Mouse (Mus musculus): ENCODE data around the gene Sohlh2. TPM values are rescaled to one million over a fixed set of nuclear protein-coding genes. Genes with fewer than 3 reads are reported as not detected.
"Not testable (repeated sequence)": the region's sequence is repeated elsewhere in the genome, so short reads cannot be mapped to it uniquely, and the experiment has no call there.

The Sohlh2 gene
- polyA plus RNA-seq, 1 experiment from 2014 or later = not detected

DNA sequence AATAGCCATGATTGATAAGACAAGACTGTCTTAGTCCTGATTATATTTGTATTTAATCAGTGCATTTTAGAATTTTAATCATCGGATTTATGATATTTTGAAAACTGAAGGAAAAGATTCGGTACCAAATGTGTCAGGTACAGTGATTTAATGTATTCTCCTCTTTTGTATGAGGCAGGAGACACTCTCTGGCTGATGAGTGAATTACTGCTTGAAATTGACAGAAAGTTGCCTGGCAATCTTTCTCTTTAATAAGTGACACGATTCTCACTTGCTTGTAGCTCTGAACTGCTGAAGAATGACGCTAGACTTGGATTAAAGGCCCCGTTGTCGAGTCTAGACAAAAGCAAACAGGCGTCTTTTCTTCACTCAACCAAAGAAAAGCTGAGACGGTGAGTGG lies 13.0 kb downstream of the Sohlh2 start:
- no peak for ATAC-seq (ENCODE audit: insufficient number of reproducible peaks, insufficient read depth, low FRiP score, low read depth)
- H3K4me2 ChIP-seq (replicated peaks; ENCODE audit: low read depth, low read length) = no peak overlapping the region
- H3K4me1 ChIP-seq (ENCODE audit: control insufficient read depth, insufficient read depth, low read length) = no peaks in the 10 kb centered on the region
- no peak overlapping the region for H3K4me3 ChIP-seq (ENCODE audit: low read depth, low read length)
- H3K27me3 ChIP-seq (ENCODE audit: control insufficient read depth, insufficient read depth, low read length) = no peaks in the 10 kb centered on the region
- WGBS = 83% methylated on average over 8 of the region's 8 CpGs
- no peaks in the 10 kb centered on the region for H3K9me3 ChIP-seq (ENCODE audit: control insufficient read depth, low read depth, low read length)
- no peak overlapping the region for H3K9ac ChIP-seq (replicated peaks; ENCODE audit: low read depth, low read length)
- H3K36me3 ChIP-seq (ENCODE audit: control insufficient read depth, insufficient read depth, low read length) = no peaks in the 10 kb centered on the region
- no peak overlapping the region for H3K27ac ChIP-seq (ENCODE audit: low read length)

DNA sequence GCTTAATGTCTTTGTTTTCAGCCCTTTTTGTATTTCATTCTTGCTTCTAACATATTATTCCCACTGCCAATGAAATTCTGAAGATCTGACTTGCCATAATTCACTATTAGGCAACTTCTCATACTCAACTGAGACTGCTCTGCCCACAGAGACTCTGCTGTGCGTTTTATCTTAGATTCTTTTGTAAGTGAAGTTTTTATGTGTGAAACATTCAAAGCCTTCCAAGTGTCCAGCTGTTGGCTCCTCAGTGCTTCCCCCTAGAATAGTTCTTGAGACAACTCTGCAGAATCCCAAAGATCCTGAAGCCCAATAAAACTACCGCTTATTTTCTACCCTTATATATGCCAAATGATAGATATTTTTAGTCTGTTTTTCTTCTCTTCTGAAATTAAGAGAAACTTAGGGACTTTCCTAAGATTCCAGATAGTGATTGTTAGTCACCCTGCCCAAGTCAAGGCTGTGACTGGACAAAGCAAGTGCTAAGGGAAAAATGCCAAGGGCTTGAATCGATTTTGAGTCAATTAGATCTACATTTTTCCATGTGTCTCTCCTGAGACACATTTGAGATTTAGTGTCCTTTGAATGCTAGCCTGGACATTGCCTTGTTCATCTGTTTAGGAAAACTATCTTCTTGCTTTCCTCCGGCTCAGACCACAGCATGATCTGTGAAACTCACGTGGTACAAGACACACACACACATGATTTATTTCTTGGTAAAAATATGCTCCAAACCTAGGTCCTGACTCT lies 13.9 kb downstream of the Sohlh2 start:
- no peak overlapping the region for H3K27ac ChIP-seq (ENCODE audit: low read length)
- H3K4me1 ChIP-seq (ENCODE audit: control insufficient read depth, insufficient read depth, low read length) = no peaks in the 10 kb centered on the region
- no peak overlapping the region for H3K9ac ChIP-seq (replicated peaks; ENCODE audit: low read depth, low read length)
- no peaks in the 10 kb centered on the region for H3K27me3 ChIP-seq (ENCODE audit: control insufficient read depth, insufficient read depth, low read length)
- no peak for ATAC-seq (ENCODE audit: insufficient number of reproducible peaks, insufficient read depth, low FRiP score, low read depth)
- H3K4me3 ChIP-seq (ENCODE audit: low read depth, low read length) = no peak overlapping the region
- no peak overlapping the region for H3K4me2 ChIP-seq (replicated peaks; ENCODE audit: low read depth, low read length)
- no peaks in the 10 kb centered on the region for H3K36me3 ChIP-seq (ENCODE audit: control insufficient read depth, insufficient read depth, low read length)
- WGBS = 74% methylated on average over 5 of the region's 5 CpGs
- H3K9me3 ChIP-seq (ENCODE audit: control insufficient read depth, low read depth, low read length) = no peaks in the 10 kb centered on the region

DNA sequence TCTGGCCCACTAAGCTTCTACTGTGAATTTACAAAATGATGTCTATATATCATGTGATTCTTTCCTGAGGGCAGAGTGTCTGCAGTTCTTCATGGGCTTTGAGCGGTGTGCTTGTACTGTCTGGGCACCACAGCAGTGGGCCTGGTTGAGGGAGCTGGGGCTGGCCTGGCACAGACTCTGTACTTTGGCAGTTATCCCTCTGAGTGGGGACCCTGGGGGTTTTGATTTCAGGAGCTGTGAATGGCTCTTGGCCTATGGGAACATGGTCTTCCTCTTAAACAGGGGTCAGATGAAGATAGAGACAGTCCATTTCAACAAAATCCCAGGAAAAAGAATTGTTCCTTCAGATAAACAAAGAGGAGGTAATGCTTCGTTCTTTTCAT lies 14.5 kb downstream of the Sohlh2 start:
- no peak overlapping the region; the same call in 1 of the 2 replicates for H3K9ac ChIP-seq (replicated peaks; ENCODE audit: low read depth, low read length)
- H3K36me3 ChIP-seq (ENCODE audit: control insufficient read depth, insufficient read depth, low read length) = no peaks in the 10 kb centered on the region
- no peak overlapping the region for H3K4me2 ChIP-seq (replicated peaks; ENCODE audit: low read depth, low read length)
- H3K4me1 ChIP-seq (ENCODE audit: control insufficient read depth, insufficient read depth, low read length) = no peaks in the 10 kb centered on the region
- no peak overlapping the region for H3K27ac ChIP-seq (ENCODE audit: low read length)
- no peaks in the 10 kb centered on the region for H3K27me3 ChIP-seq (ENCODE audit: control insufficient read depth, insufficient read depth, low read length)
- H3K9me3 ChIP-seq (ENCODE audit: control insufficient read depth, low read depth, low read length) = no peaks in the 10 kb centered on the region
- WGBS = 77% methylated on average over 2 of the region's 2 CpGs
- no peak for ATAC-seq (ENCODE audit: insufficient number of reproducible peaks, insufficient read depth, low FRiP score, low read depth)
- H3K4me3 ChIP-seq (ENCODE audit: low read depth, low read length) = no peak overlapping the region

DNA sequence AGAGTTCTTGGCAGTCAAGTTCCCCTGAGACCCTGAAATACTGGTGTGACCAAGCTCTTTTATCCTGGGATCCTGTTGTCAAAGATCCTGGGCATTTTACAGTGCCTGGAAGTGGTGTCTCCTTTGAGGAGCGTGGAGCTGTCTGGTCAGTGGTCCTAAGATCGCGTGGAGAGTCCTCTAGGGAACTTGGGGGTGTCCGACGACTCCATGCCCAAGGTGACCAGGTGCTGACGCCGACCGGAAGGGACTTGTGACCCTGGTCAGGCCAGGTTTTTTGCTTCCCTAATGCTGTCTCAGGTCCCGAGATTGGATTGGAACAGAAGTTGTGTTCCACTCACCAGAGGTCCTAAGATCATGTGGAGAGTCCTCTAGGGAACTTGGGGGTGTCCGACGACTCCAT lies 21.8 kb downstream of the Sohlh2 start:
- H3K27ac ChIP-seq (ENCODE audit: low read length); H3K36me3 ChIP-seq (ENCODE audit: control insufficient read depth, insufficient read depth, low read length); H3K4me2 ChIP-seq (replicated peaks; ENCODE audit: low read depth, low read length); H3K27me3 ChIP-seq (ENCODE audit: control insufficient read depth, insufficient read depth, low read length); H3K4me3 ChIP-seq (ENCODE audit: low read depth, low read length); H3K9me3 ChIP-seq (ENCODE audit: control insufficient read depth, low read depth, low read length); H3K9ac ChIP-seq (replicated peaks; ENCODE audit: low read depth, low read length); H3K4me1 ChIP-seq (ENCODE audit: control insufficient read depth, insufficient read depth, low read length); ATAC-seq (ENCODE audit: insufficient number of reproducible peaks, insufficient read depth, low FRiP score, low read depth): not testable (repeated sequence)
- 95% methylated on average over 11 of the region's 11 CpGs for WGBS

DNA sequence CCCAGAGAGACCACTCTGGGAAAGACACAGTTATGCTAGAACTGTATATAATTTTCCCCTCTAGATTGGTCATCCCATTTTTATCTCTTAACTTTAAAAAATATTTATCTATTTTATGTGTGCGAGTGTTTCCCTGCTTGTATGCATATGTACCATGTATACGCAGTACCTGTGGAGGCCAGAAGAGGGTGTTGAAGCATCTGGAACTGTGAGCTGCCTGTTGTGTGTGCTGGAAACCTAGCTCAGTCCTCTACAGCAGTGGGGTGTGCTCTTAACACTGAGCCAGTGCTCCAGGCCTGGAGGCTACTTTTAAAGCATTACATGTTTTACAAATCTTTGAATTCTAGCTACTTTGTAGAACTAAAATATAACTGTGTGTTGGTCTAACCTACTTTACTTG lies 24.6 kb downstream of the Sohlh2 start:
- H3K27ac ChIP-seq (ENCODE audit: low read length) = no peak overlapping the region
- ATAC-seq (ENCODE audit: insufficient number of reproducible peaks, insufficient read depth, low FRiP score, low read depth) = no peak
- H3K4me2 ChIP-seq (replicated peaks; ENCODE audit: low read depth, low read length) = no peak overlapping the region
- 97% methylated on average over 2 of the region's 2 CpGs for WGBS
- no peak overlapping the region for H3K9ac ChIP-seq (replicated peaks; ENCODE audit: low read depth, low read length)
- H3K4me1 ChIP-seq (ENCODE audit: control insufficient read depth, insufficient read depth, low read length) = no peaks in the 10 kb centered on the region
- H3K27me3 ChIP-seq (ENCODE audit: control insufficient read depth, insufficient read depth, low read length) = no peaks in the 10 kb centered on the region
- H3K4me3 ChIP-seq (ENCODE audit: low read depth, low read length) = no peak overlapping the region
- no peaks in the 10 kb centered on the region for H3K36me3 ChIP-seq (ENCODE audit: control insufficient read depth, insufficient read depth, low read length)
- H3K9me3 ChIP-seq (ENCODE audit: control insufficient read depth, low read depth, low read length) = no peaks in the 10 kb centered on the region

DNA sequence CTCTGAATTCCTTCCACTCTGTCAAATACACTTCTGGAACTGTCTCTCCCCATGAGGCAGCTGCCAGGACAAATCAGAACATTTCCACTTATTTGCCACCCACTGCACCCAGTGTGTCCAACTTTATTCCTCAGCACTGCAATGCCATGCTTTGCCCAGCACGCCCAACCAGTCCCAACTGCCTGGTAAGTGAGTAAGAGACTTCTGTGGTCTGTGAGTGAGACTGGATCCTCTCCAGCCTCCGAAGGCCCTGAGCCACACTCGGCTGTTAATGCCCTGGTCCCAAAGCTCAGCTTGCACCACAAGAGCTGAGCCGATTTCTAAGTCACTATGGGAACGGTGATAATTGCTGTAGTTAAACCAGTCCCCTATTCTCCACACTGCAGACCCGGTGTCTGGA lies 25.8 kb downstream of the Sohlh2 start:
- 74% methylated on average over 6 of the region's 6 CpGs for WGBS
- Histone ChIP-seq H3K27me3 (ENCODE audit: control insufficient read depth, insufficient read depth, low read length) (no peaks in the 10 kb centered on the region), H3K36me3 (ENCODE audit: control insufficient read depth, insufficient read depth, low read length) (no peaks in the 10 kb centered on the region), H3K9me3 (ENCODE audit: control insufficient read depth, low read depth, low read length) (no peaks in the 10 kb centered on the region), H3K4me1 (ENCODE audit: control insufficient read depth, insufficient read depth, low read length) (no peaks in the 10 kb centered on the region), H3K4me3 (ENCODE audit: low read depth, low read length) (no peak overlapping the region), H3K9ac (replicated peaks; ENCODE audit: low read depth, low read length) (no peak overlapping the region), H3K4me2 (replicated peaks; ENCODE audit: low read depth, low read length) (no peak overlapping the region), H3K27ac (ENCODE audit: low read length) (no peak overlapping the region)
- no peak for ATAC-seq (ENCODE audit: insufficient number of reproducible peaks, insufficient read depth, low FRiP score, low read depth)

DNA sequence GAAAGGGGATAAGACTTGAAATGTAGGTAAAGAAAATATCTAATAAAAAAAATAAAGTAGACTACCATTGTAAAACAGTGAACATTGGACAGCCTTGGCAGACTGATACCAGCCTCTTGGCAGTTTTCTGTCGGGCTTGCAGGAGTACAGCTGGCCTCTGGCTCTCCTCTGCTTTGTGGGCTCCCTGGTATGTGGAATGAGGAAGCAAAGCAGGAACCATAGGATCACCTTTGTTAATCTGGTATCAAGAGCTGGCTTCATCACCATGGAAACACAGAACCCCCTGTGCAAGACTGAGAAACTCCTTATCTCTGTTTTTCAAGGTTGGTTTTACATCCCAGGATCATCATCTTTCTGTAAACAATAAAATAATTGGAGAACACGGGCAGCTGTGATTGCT lies 30.4 kb downstream of the Sohlh2 start:
- no peak overlapping the region for H3K4me2 ChIP-seq (replicated peaks; ENCODE audit: low read depth, low read length)
- no peaks in the 10 kb centered on the region for H3K4me1 ChIP-seq (ENCODE audit: control insufficient read depth, insufficient read depth, low read length)
- no peak for ATAC-seq (ENCODE audit: insufficient number of reproducible peaks, insufficient read depth, low FRiP score, low read depth)
- H3K27me3 ChIP-seq (ENCODE audit: control insufficient read depth, insufficient read depth, low read length) = no peaks in the 10 kb centered on the region
- H3K36me3 ChIP-seq (ENCODE audit: control insufficient read depth, insufficient read depth, low read length) = no peaks in the 10 kb centered on the region
- no peaks in the 10 kb centered on the region for H3K9me3 ChIP-seq (ENCODE audit: control insufficient read depth, low read depth, low read length)
- WGBS = 33% methylated on average over 2 of the region's 2 CpGs
- H3K9ac ChIP-seq (replicated peaks; ENCODE audit: low read depth, low read length) = no peak overlapping the region
- H3K4me3 ChIP-seq (ENCODE audit: low read depth, low read length) = no peak overlapping the region
- H3K27ac ChIP-seq (ENCODE audit: low read length) = no peak overlapping the region

DNA sequence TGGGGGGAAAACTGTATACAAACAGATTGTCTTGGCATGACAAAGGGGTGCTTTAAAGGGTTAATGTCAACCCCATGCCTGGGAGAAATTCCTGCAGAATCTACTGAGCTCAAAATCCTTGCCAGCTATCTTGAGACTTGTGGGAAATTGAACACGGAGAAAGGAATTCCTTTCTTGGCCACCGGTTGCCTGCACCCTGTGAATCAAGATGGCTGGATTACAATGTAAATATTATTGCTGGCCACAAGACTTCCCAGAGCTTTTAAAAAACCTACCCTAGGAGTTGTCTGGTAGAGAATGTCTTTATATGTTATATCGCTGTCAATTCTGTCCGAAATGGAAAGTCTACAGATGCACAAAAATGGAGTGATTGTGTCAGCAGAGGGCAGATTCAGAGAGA lies 32.0 kb downstream of the Sohlh2 start:
- no peak overlapping the region for H3K27ac ChIP-seq (ENCODE audit: low read length)
- no peaks in the 10 kb centered on the region for H3K9me3 ChIP-seq (ENCODE audit: control insufficient read depth, low read depth, low read length)
- ATAC-seq (ENCODE audit: insufficient number of reproducible peaks, insufficient read depth, low FRiP score, low read depth) = no peak

DNA sequence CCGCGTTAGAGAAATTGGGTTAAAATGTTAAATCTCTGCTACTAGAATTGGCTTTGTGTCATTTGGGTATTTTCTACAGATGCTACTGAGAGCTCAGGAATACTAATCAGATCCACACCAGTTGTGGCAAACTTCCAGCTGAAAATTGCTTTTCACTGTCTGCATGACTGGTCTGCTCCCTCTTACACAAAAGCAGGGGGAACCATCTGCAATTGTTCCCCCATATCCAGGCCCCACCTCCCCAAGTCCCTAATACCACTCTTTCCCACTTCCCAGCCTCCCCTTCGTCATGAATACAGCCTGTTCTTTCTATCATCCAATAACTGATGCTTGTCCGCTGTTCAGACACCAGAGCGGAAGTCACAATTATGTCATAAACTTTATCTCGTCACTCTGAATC lies 32.6 kb downstream of the Sohlh2 start:
- no peak overlapping the region for H3K4me2 ChIP-seq (replicated peaks; ENCODE audit: low read depth, low read length)
- H3K36me3 ChIP-seq (ENCODE audit: control insufficient read depth, insufficient read depth, low read length) = no peaks in the 10 kb centered on the region
- H3K4me1 ChIP-seq (ENCODE audit: control insufficient read depth, insufficient read depth, low read length) = no peaks in the 10 kb centered on the region
- H3K4me3 ChIP-seq (ENCODE audit: low read depth, low read length) = no peak overlapping the region
- no peak overlapping the region for H3K9ac ChIP-seq (replicated peaks; ENCODE audit: low read depth, low read length)
- ATAC-seq (ENCODE audit: insufficient number of reproducible peaks, insufficient read depth, low FRiP score, low read depth) = no peak
- no peaks in the 10 kb centered on the region for H3K9me3 ChIP-seq (ENCODE audit: control insufficient read depth, low read depth, low read length)
- 80% methylated on average over 6 of the region's 6 CpGs for WGBS
- H3K27me3 ChIP-seq (ENCODE audit: control insufficient read depth, insufficient read depth, low read length) = no peaks in the 10 kb centered on the region
- no peak overlapping the region for H3K27ac ChIP-seq (ENCODE audit: low read length)

More for the DNA sequence above, 32.0 kb downstream of the Sohlh2 start:
- H3K4me2 ChIP-seq (replicated peaks; ENCODE audit: low read depth, low read length) = no peak overlapping the region
- 42% methylated on average over 4 of the region's 4 CpGs for WGBS
- no peaks in the 10 kb centered on the region for H3K27me3 ChIP-seq (ENCODE audit: control insufficient read depth, insufficient read depth, low read length)
- no peak overlapping the region for H3K9ac ChIP-seq (replicated peaks; ENCODE audit: low read depth, low read length)
- H3K4me3 ChIP-seq (ENCODE audit: low read depth, low read length) = no peak overlapping the region
- no peaks in the 10 kb centered on the region for H3K4me1 ChIP-seq (ENCODE audit: control insufficient read depth, insufficient read depth, low read length)
- H3K36me3 ChIP-seq (ENCODE audit: control insufficient read depth, insufficient read depth, low read length) = no peaks in the 10 kb centered on the region
